Mouse (Mus musculus) erythroblast, embryonic 14.5 days (primary cell): ENCODE measurements around the gene AW822073. TPM values are rescaled to one million over a fixed set of nuclear protein-coding genes. Genes with fewer than 3 reads are reported as not detected.

Experiments used
- H3K27me3 ChIP-seq: 2 replicates; pipeline ENCODE4 v1.6.1; 2012; ENCODE audit warnings: inconsistent platforms; ENCODE audit not compliant: control insufficient read depth
- H3K36me3 ChIP-seq: 2 replicates; pipeline ENCODE4 v1.6.1; 2012; ENCODE audit warnings: mild to moderate bottlenecking, inconsistent platforms; ENCODE audit not compliant: control insufficient read depth
- H3K4me1 ChIP-seq: 2 replicates; pipeline ENCODE4 v1.6.1; 2012; ENCODE audit warnings: inconsistent platforms; ENCODE audit not compliant: control insufficient read depth
- H3K4me3 ChIP-seq: replicated peaks from 2 replicates; pipeline ENCODE3; 2012; ENCODE audit warnings: moderate library complexity, mild to moderate bottlenecking, inconsistent platforms
- H3K9me3 ChIP-seq: 2 replicates; pipeline ENCODE4 v1.6.1; 2012; ENCODE audit warnings: low read length, inconsistent platforms, mixed read lengths; ENCODE audit not compliant: control insufficient read depth
- GATA1 ChIP-seq: IDR thresholded peaks from 2 replicates; pipeline ENCODE4 v1.6.1; 2012; ENCODE audit warnings: low read length, inconsistent platforms, mixed read lengths
- TAL1 ChIP-seq: IDR thresholded peaks from 3 replicates; pipeline ENCODE4 v1.6.1; 2012; ENCODE audit warnings: low read length, inconsistent platforms, mixed read lengths
- polyA plus RNA-seq: library from polyadenylated mRNA; stranded (reverse); fragments of >175 nt; gene quantifications from 2 replicates; pipeline ENCODE4 v1.2.3, GENCODE M21; 2012

The AW822073 gene
- polyA plus RNA-seq, 1 experiment: not detected

DNA sequence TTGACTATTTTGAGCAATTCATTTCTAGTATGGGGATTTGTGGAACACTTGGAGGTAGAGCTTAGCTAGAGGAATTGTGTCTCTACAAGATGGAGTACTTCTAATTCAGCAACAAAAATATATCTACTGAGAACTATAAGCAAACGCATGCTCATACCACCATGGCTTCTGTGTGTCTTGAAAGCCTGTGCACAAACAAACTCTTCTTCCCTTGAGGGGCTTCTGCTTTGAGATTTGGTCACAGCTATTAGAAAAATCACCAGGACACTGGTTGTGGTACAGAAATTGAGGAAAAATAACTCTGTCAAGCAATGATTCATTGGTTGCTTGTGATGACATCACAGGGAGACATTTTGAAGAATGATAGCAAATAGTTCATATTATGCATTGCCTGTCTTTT lies 9.4 kb downstream of the AW822073 start:
- Histone ChIP-seq H3K9me3 (peaks cover 2% of the 10 kb centered on the region; the same call in 1 of the 2 replicates), H3K4me1 (no peaks in the 10 kb centered on the region), H3K4me3 (no peak overlapping the region), H3K27me3 (no peaks in the 10 kb centered on the region), H3K36me3 (no peaks in the 10 kb centered on the region)
- TF ChIP-seq GATA1 (no peak), TAL1 (no peak)

DNA sequence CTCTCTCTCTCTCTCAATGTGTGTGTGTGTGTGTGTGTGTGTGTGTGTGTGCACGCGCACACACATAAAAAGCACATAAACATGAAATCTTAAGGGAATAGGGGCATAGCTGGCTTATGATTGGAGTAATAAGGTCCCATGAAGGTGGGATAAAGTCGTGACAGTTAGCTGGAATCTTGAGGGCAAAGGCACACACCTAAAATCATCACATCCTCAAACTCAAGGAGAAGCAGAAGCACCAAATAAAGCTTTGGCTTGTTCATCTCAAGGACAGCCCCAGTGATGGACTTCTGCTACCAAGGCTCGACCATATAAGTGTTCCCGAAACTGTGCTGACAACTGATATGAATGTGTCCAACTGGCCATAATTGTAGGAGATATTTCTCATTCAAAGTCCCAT lies 9.8 kb downstream of the AW822073 start:
- TF ChIP-seq TAL1: no peak
- no peak for TF ChIP-seq GATA1
- no peaks in the 10 kb centered on the region for H3K36me3 ChIP-seq

DNA sequence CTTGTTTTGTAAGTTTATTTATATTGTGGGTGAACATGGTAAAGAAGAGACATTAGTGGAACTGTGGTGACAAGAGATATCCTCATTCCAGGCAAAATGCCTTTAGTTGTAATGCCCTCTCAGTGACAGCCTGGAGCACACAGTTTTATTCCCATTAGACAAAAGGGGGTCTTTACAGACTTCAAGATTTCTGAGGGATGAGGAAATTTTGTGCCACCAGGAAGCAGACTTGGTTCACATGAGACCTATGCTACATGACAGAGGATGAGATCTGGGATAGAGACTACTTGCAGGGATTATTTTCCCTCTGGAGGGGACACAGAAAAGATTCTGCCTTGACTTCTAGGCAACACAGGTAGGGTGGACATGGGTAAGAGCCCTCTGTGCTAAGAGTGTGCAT lies 10.2 kb downstream of the AW822073 start:
- H3K4me3 ChIP-seq: no peak overlapping the region
- peaks cover 4% of the 10 kb centered on the region; the same call in 1 of the 2 replicates for H3K9me3 ChIP-seq
- H3K27me3 ChIP-seq: no peaks in the 10 kb centered on the region
- TF ChIP-seq GATA1 (no peak), TAL1 (no peak)
- no peaks in the 10 kb centered on the region for H3K4me1 ChIP-seq
- H3K36me3 ChIP-seq: no peaks in the 10 kb centered on the region

More for the DNA sequence above, 9.8 kb downstream of the AW822073 start:
- Histone ChIP-seq H3K4me3 (no peak overlapping the region), H3K4me1 (no peaks in the 10 kb centered on the region), H3K9me3 (peaks cover 4% of the 10 kb centered on the region; the same call in 1 of the 2 replicates), H3K27me3 (no peaks in the 10 kb centered on the region)

DNA sequence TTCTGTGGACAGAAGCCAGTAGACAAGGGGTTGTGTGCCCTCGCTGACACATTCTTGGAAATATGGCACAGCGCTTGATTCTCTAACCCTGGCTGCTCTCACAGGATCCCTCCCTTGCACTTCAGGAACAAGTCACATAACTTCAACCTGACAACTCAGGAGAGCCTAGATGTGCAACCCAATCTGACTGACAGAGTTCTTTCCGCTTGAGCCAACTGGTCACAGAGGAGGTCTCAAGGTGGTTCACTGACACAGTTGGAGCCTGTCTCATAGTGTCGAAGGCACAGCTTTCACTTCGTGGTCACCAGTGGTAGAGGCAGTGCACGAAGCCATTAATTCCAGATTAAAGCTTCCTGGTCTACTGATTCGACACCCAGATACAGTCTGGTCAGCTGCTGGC lies 12.5 kb downstream of the AW822073 start:
- H3K27me3 ChIP-seq: no peaks in the 10 kb centered on the region
- H3K36me3 ChIP-seq: no peaks in the 10 kb centered on the region
- no peaks in the 10 kb centered on the region for H3K4me1 ChIP-seq
- TF ChIP-seq GATA1: no peak
- TF ChIP-seq TAL1: no peak
- peaks cover 3% of the 10 kb centered on the region; the same call in 1 of the 2 replicates for H3K9me3 ChIP-seq
- no peak overlapping the region for H3K4me3 ChIP-seq

DNA sequence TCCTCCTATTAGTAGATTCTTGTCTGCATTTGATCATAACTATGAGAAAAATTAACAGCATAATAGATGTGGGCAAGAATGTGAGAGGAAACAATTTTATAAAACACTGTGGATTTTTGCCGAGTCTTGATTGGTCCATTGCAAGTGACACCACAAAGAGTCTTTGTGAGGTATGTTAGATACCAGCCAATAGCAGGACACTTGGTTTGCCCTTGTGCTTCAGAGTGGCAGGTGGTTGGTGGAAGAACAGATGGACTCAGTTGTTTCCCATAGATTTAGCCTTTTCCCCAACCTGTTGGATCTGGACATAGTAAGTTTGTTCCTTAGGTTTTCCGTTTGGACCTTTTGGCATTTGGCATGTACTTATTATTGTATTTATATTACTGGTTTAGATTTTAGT lies 13.5 kb downstream of the AW822073 start:
- TF ChIP-seq GATA1 (no peak), TAL1 (no peak)
- Histone ChIP-seq H3K27me3 (no peaks in the 10 kb centered on the region), H3K4me3 (no peak overlapping the region), H3K4me1 (no peaks in the 10 kb centered on the region), H3K9me3 (peaks cover 4% of the 10 kb centered on the region), H3K36me3 (no peaks in the 10 kb centered on the region)

DNA sequence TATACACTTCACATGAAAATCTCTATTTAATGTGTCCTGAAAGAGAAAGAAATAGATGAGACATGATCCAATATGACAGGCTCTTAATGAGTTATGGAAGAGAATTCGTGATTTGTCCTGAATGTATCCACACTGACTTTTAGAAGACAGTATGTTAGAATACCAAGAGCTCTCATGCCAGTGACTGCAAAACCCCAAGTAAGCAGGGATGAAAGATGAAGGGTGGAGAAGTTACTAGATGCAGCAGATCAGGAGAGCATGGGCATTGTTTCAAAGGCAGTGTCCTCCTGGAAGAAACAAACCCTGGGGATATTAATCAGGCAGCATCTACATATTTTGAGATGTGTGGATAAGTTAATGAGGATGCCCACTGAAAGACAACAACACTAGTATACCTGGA lies 14.2 kb downstream of the AW822073 start:
- Histone ChIP-seq H3K4me3 (no peak overlapping the region), H3K9me3 (peaks cover 6% of the 10 kb centered on the region), H3K4me1 (no peaks in the 10 kb centered on the region), H3K36me3 (no peaks in the 10 kb centered on the region), H3K27me3 (no peaks in the 10 kb centered on the region)
- TF ChIP-seq TAL1 (no peak), GATA1 (no peak)

DNA sequence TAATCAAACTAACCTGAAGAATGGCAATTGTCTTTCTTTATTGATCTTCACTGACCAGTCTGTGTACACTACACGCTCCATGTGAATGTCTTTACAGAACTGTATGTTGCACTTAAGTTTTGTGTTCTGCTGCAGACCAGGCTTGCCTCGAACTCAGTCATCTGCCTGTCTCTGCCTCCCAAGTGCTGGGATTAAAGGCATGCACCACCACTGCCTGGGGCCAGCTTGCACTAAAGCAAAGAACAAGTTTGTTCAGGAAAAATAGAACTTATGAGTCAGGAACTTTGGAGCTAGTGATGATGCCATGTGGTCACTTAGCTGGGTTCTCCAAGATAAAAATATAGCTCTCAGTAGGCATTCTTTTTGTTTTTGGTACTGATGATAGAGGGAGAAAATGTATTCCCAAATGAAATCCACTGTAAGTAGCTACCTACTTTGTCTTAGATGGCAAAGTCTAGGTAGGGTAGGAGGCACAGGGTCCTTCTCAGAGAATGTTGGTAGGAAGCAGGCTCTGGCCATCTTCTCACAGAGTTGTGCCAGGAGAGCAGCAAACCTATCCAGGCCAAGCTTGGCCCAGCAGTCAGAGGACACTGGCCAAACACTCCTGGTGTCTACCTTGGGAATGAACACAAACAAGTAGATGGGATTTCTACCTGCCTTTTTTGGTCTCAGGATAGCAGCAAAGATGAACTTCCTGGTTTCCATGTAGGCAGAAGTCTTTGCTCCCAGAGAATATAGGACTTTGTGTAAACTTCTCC lies 14.8 kb downstream of the AW822073 start:
- TF ChIP-seq TAL1 (no peak), GATA1 (no peak)
- Histone ChIP-seq H3K9me3 (peaks cover 6% of the 10 kb centered on the region), H3K4me1 (no peaks in the 10 kb centered on the region), H3K4me3 (no peak overlapping the region), H3K27me3 (no peaks in the 10 kb centered on the region), H3K36me3 (no peaks in the 10 kb centered on the region)

DNA sequence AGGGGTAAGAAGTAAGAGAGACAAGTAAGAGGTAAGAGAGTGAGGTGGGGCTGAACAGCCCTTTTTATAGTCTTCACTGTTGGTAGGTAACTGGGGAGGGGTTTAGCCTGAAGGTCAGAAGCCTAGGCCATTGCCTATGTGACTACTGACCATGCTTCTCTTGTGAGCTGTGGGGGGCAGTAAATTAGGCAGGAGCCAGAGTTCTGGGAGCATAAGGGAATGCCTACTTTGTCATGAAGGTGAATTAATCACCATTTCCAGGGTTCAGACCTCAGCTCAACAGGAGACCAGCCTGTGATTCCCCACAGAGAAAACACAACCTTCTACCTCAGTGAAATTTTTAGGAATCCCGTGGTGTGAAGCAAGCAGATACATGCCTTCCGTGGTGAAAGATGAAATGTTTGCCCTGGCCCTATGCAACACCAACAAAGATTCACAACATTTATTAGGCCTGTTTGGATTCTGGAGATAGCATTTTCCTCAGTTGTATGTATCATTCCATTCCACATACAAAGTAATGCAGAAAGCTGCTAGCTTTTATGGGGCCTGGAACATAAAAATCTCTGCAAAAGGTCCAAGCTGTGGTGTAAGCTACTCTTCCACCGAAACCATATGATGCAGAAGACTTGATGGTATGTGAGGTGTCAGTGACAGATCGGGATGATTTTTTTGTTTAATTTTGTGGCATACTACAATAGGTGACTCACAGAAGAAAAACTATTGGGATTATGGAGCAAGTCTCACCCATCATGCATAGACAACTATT lies 17.9 kb downstream of the AW822073 start:
- Histone ChIP-seq H3K36me3 (no peaks in the 10 kb centered on the region), H3K4me3 (no peak overlapping the region), H3K4me1 (no peaks in the 10 kb centered on the region), H3K27me3 (no peaks in the 10 kb centered on the region), H3K9me3 (peaks cover 6% of the 10 kb centered on the region)
- TF ChIP-seq GATA1: no peak; the same call in 1 of the 2 replicates
- no peak for TF ChIP-seq TAL1

DNA sequence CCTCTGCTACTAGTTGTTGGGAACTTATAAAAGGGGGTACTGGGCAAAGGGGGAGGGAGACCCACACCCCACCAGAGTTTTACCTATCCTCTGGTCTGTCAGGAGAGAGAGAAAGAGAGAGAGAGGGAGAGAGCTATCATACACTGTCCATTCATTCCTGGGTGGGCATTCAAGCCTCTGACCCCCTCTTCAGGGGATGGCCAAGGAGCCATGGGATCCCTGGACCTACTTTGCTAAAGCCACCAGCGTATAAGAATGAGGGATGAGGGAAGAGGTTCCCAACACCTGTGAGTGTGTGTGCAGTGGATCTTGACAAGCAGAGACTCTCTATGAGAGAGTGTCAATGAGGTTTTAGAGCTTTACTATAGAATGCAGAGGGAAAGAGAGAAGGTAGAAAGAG lies 18.7 kb downstream of the AW822073 start:
- H3K9me3 ChIP-seq: peaks cover 6% of the 10 kb centered on the region
- TF ChIP-seq TAL1: no peak
- TF ChIP-seq GATA1: no peak
- H3K4me3 ChIP-seq: no peak overlapping the region
- H3K27me3 ChIP-seq: no peaks in the 10 kb centered on the region
- no peaks in the 10 kb centered on the region for H3K36me3 ChIP-seq
- no peaks in the 10 kb centered on the region for H3K4me1 ChIP-seq

Other genes starting within 250 kb of the AW822073 start
- gene Duxf3, start 7.7 kb upstream of the AW822073 start, polyA plus RNA-seq: not detected in 2 replicates
- not detected in 2 replicates for gene Gm4981, start 11.8 kb upstream of the AW822073 start, polyA plus RNA-seq
- gene Gcc2, start 30.6 kb upstream of the AW822073 start, polyA plus RNA-seq: 0.08 and 0.17 TPM in 2 replicates
- 0.20 and 0.43 TPM in 2 replicates for gene Lims1, start 98.5 kb upstream of the AW822073 start, polyA plus RNA-seq
- gene Ranbp2, start 222.0 kb upstream of the AW822073 start, polyA plus RNA-seq: 0.23 and 0.29 TPM in 2 replicates